Mouse (Mus musculus) midbrain, embryonic 11.5 days (tissue): ENCODE data around the gene Trio. TPM values are rescaled to one million over a fixed set of nuclear protein-coding genes. Genes with fewer than 3 reads are reported as not detected.

Source experiments
- ATAC-seq: fragments of 200-750 bp; cut with Nextera tagmentation; 2 replicates; pipeline ENCODE4 v1.8.0; 2017; ENCODE audit warnings: moderate TSS enrichment, moderate library complexity; ENCODE audit not compliant: low FRiP score
- DNase-seq: peaks from one replicate; pipeline ENCODE4 v3.0.0; 2015; ENCODE audit warnings: low spot score; ENCODE audit errors: missing footprints
- H3K27ac ChIP-seq: fragments of 300-500 bp; sonication (generic); 2 replicates; pipeline ENCODE4 v1.5.1; 2014; ENCODE audit warnings: low read depth, low read length
- H3K27me3 ChIP-seq: fragments of 300-500 bp; sonication (generic); 2 replicates; pipeline ENCODE4 v1.6.1; 2014; ENCODE audit warnings: mild to moderate bottlenecking, low read length, moderate library complexity, mixed read lengths; ENCODE audit not compliant: control insufficient read depth, insufficient read depth
- H3K36me3 ChIP-seq: fragments of 300-500 bp; sonication (generic); 2 replicates; pipeline ENCODE4 v1.6.1; 2014; ENCODE audit warnings: mild to moderate bottlenecking, low read length, moderate library complexity, mixed read lengths; ENCODE audit not compliant: control insufficient read depth, insufficient read depth
- H3K4me1 ChIP-seq: fragments of 300-500 bp; sonication (generic); 2 replicates; pipeline ENCODE4 v1.6.1; 2014; ENCODE audit warnings: low read length; ENCODE audit not compliant: control insufficient read depth, insufficient read depth
- H3K4me2 ChIP-seq: fragments of 300-500 bp; sonication (generic); 2 replicates; pipeline ENCODE4 v1.6.1; 2014; ENCODE audit warnings: mild to moderate bottlenecking, moderate library complexity
- H3K4me3 ChIP-seq: fragments of 300-500 bp; sonication (generic); 2 replicates; pipeline ENCODE4 v1.5.1; 2014; ENCODE audit warnings: low read depth, low read length
- H3K9ac ChIP-seq: fragments of 300-500 bp; sonication (generic); 2 replicates; pipeline ENCODE4 v1.6.1; 2014; ENCODE audit warnings: low read length
- H3K9me3 ChIP-seq: fragments of 300-500 bp; sonication (generic); 2 replicates; pipeline ENCODE4 v1.6.1; 2016; ENCODE audit warnings: low read length; ENCODE audit not compliant: control insufficient read depth
- WGBS: fragments of 180-500 bp; shearing (Covaris S2); extraction: QIAGEN DNeasy Blood & Tissue Kit; methylation state at CpG from one replicate; pipeline ENCODE4 v1.1.7; 2014; 5-methylcytosine and 5-hydroxymethylcytosine counted together
- polyA plus RNA-seq: library from polyadenylated mRNA; unstranded; fragments of >200 nt; fragmentation: Nextera tagmentation; extraction: Ambion mirVana; gene quantifications from 2 replicates; pipeline ENCODE4 v1.2.1, GENCODE M21; 2014

Trio gene
- polyA plus RNA-seq, 1 experiment from 2014 or later = 32.5 TPM

DNA sequence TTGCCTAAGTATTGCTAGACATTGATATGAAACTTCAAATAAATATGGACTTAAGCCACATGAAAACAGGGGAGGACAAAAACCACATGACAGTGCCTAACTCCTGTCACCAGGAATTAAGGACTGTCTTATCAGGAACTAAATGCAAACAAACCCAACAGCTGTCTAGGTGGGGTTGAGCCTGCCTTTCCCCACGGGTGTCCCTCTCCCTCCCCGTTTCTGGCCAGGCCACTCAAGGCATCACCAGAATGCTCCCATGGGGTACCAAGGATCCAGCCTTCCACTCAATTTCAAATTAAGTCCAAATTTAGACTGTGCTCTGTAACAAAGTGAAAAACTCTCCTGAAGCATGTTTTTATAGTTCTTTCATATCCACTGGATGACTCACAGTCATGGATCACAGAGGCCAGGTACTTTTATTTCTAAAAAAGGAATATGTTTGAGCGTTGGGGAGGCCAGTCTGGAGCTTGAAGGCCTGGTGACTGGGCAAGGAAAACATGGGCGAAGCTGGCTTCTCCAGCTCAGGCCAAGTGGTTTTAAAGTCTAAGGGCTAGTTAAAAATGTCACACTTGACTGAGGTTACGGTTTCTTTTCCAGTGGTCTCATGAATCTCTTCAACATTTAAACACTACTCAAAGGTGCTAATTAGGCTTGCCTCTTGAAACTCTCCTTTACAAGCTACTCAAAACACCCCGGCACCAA lies 33.6 kb downstream of the Trio start:
- Histone ChIP-seq H3K9me3 (no peaks in the 10 kb centered on the region), H3K4me1 (peaks cover 18% of the 10 kb centered on the region)
- ATAC-seq = no peak

GRCm38 (mm10) chr15:27991066-27991701 lies 34.5 kb downstream of the Trio start:
- peaks cover 21% of the 10 kb centered on the region for H3K4me1 ChIP-seq
- H3K27ac ChIP-seq = no peak overlapping the region
- ATAC-seq (no peak), DNase-seq (no peak)
- H3K9ac ChIP-seq = no peak overlapping the region
- no peak overlapping the region for H3K4me2 ChIP-seq
- no peaks in the 10 kb centered on the region; the same call in 1 of the 2 replicates for H3K27me3 ChIP-seq
- no peaks in the 10 kb centered on the region for H3K36me3 ChIP-seq
- no peak overlapping the region for H3K4me3 ChIP-seq
- WGBS = 87% methylated on average over 17 of the region's 17 CpGs
- H3K9me3 ChIP-seq = no peaks in the 10 kb centered on the region

More for the DNA sequence above, 33.6 kb downstream of the Trio start:
- H3K36me3 ChIP-seq = no peaks in the 10 kb centered on the region
- no peak overlapping the region for H3K4me3 ChIP-seq
- DNase-seq = no peak
- WGBS = 83% methylated on average over 6 of the region's 6 CpGs
- H3K9ac ChIP-seq = no peak overlapping the region
- no peak overlapping the region for H3K27ac ChIP-seq
- no peaks in the 10 kb centered on the region; the same call in 1 of the 2 replicates for H3K27me3 ChIP-seq
- H3K4me2 ChIP-seq = no peak overlapping the region

- Histone ChIP-seq H3K27ac (no peak overlapping the region), H3K4me2 (no peak overlapping the region), H3K9me3 (no peaks in the 10 kb centered on the region), H3K36me3 (no peaks in the 10 kb centered on the region), H3K9ac (no peak overlapping the region), H3K27me3 (no peaks in the 10 kb centered on the region), H3K4me1 (peaks cover 7% of the 10 kb centered on the region; the same call in 1 of the 2 replicates), H3K4me3 (no peak overlapping the region)
- DNase-seq = no peak
- ATAC-seq = 0 out of 2 replicates have a peak, but pooled peaks have one; percentile 44
- WGBS = 74% methylated on average over 7 of the region's 7 CpGs
Measured at GRCm38 (mm10) chr15:27987979-27988378, 37.7 kb downstream of the Trio start.

- no peaks in the 10 kb centered on the region for H3K9me3 ChIP-seq
- no peak overlapping the region for H3K27ac ChIP-seq
- no peaks in the 10 kb centered on the region for H3K27me3 ChIP-seq
- H3K36me3 ChIP-seq = no peaks in the 10 kb centered on the region
- no peak overlapping the region for H3K9ac ChIP-seq
- H3K4me3 ChIP-seq = no peak overlapping the region
- H3K4me1 ChIP-seq = peaks cover 7% of the 10 kb centered on the region
- no peak overlapping the region for H3K4me2 ChIP-seq
- DNase-seq (no peak), ATAC-seq (no peak)
- WGBS = 77% methylated on average over 2 of the region's 2 CpGs
Measured at GRCm38 (mm10) chr15:27984881-27985280, 40.8 kb downstream of the Trio start.

GRCm38 (mm10) chr15:27981764-27982500 lies 43.7 kb downstream of the Trio start:
- Histone ChIP-seq H3K4me1 (peaks cover 3% of the 10 kb centered on the region), H3K4me3 (no peak overlapping the region), H3K4me2 (no peak overlapping the region), H3K9me3 (no peaks in the 10 kb centered on the region), H3K27me3 (no peaks in the 10 kb centered on the region), H3K36me3 (no peaks in the 10 kb centered on the region), H3K27ac (no peak overlapping the region), H3K9ac (no peak overlapping the region)
- no peak for DNase-seq
- 80% methylated on average over 13 of the region's 13 CpGs for WGBS
- ATAC-seq = no peak

GRCm38 (mm10) chr15:27981258-27981657 lies 44.4 kb downstream of the Trio start:
- no peak for ATAC-seq
- Histone ChIP-seq H3K4me1 (no peaks in the 10 kb centered on the region; the same call in 1 of the 2 replicates), H3K27ac (no peak overlapping the region)

DNA sequence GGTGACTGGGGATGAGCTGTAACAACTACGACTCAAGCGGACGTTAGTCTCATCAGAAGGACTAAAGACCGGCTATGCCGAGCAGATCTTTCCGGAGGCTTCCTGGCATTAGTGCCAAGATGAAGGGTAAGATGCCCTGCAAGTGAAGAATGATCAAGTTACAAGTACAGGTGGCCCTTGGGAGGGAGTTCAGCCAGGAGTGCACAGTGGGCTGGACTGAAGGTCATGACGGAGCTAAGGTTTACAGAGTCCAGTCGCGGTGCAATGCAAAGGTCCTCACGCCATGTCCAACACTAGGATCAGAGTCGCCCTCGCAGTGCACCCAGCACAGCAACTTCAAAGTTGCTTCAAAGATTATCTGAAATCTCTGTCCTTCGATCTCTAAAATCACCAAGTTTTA lies 45.2 kb downstream of the Trio start:
- Histone ChIP-seq H3K36me3 (no peaks in the 10 kb centered on the region), H3K9me3 (no peaks in the 10 kb centered on the region; the same call in 1 of the 2 replicates), H3K27ac (no peak overlapping the region), H3K4me1 (no peaks in the 10 kb centered on the region; the same call in 1 of the 2 replicates), H3K4me2 (no peak overlapping the region), H3K27me3 (no peaks in the 10 kb centered on the region), H3K4me3 (no peak overlapping the region), H3K9ac (no peak overlapping the region)
- WGBS = 90% methylated on average over 13 of the region's 13 CpGs
- ATAC-seq (no peak), DNase-seq (no peak)

More at GRCm38 (mm10) chr15:27981258-27981657, 44.4 kb downstream of the Trio start:
- 72% methylated on average over 3 of the region's 3 CpGs for WGBS
- Histone ChIP-seq H3K27me3 (no peaks in the 10 kb centered on the region), H3K36me3 (no peaks in the 10 kb centered on the region), H3K9me3 (no peaks in the 10 kb centered on the region), H3K4me3 (no peak overlapping the region), H3K9ac (no peak overlapping the region), H3K4me2 (no peak overlapping the region)
- DNase-seq = no peak

GRCm38 (mm10) chr15:27976950-27977349 lies 48.7 kb downstream of the Trio start:
- Histone ChIP-seq H3K4me3 (no peak overlapping the region), H3K9me3 (no peaks in the 10 kb centered on the region; the same call in 1 of the 2 replicates), H3K4me1 (no peaks in the 10 kb centered on the region; the same call in 1 of the 2 replicates), H3K9ac (no peak overlapping the region), H3K36me3 (no peaks in the 10 kb centered on the region), H3K27me3 (no peaks in the 10 kb centered on the region), H3K4me2 (no peak overlapping the region), H3K27ac (no peak overlapping the region)
- no peak for DNase-seq
- 83% methylated on average over 4 of the region's 4 CpGs for WGBS
- ATAC-seq = no peak

GRCm38 (mm10) chr15:27976366-27976765 lies 49.3 kb downstream of the Trio start:
- Histone ChIP-seq H3K4me3 (no peak overlapping the region), H3K9ac (no peak overlapping the region)
- DNase-seq = no peak

More at GRCm38 (mm10) chr15:27976366-27976765, 49.3 kb downstream of the Trio start:
- H3K36me3 ChIP-seq = no peaks in the 10 kb centered on the region
- H3K4me1 ChIP-seq = no peaks in the 10 kb centered on the region
- ATAC-seq = no peak
- no peak overlapping the region for H3K4me2 ChIP-seq
- H3K27me3 ChIP-seq = no peaks in the 10 kb centered on the region
- no peaks in the 10 kb centered on the region; the same call in 1 of the 2 replicates for H3K9me3 ChIP-seq
- H3K27ac ChIP-seq = no peak overlapping the region
